Mouse (Mus musculus): ENCODE measurements around the gene Dkk3. TPM values are rescaled to one million over a fixed set of nuclear protein-coding genes. Genes with fewer than 3 reads are reported as not detected.
A peak's percentile ranks its signal among the peaks of the same experiment; 100 is the strongest.
"Not testable (repeated sequence)": the region's sequence is repeated elsewhere in the genome, so short reads cannot be mapped to it uniquely, and the experiment has no call there.

Gene Dkk3
- total RNA-seq, 2 experiments from 2014 or later: 283 to 293 TPM

- DNase-seq (ENCODE audit: low spot score in 2 of 2): peak in 1 of 2 experiments; percentile 45
These were observed 11.3 kb upstream of the Dkk3 start for GRCm38 (mm10) chr7:112169955-112170692.

GRCm38 (mm10) chr7:112165593-112165992 lies 6.7 kb upstream of the Dkk3 start:
- DNase-seq (ENCODE audit: low spot score in 2 of 2): no peak

- not testable (repeated sequence) for DNase-seq (ENCODE audit: low spot score in 2 of 2)
These were observed 6.2 kb upstream of the Dkk3 start for GRCm38 (mm10) chr7:112165032-112165431.

GRCm38 (mm10) chr7:112164430-112164829 lies 5.6 kb upstream of the Dkk3 start:
- DNase-seq (ENCODE audit: low spot score in 2 of 2): no peak

- no peak for DNase-seq (ENCODE audit: low spot score in 2 of 2)
These were observed 978 bp upstream of the Dkk3 start for GRCm38 (mm10) chr7:112159835-112160234.

- no peak for DNase-seq (ENCODE audit: low spot score in 2 of 2)
These were observed 528 bp downstream of the Dkk3 start for GRCm38 (mm10) chr7:112158316-112158741.

GRCm38 (mm10) chr7:112157584-112158315 lies 1.1 kb downstream of the Dkk3 start:
- no peak for DNase-seq (ENCODE audit: low spot score in 2 of 2)

- DNase-seq (ENCODE audit: low spot score in 2 of 2): no peak
These were observed 3.7 kb downstream of the Dkk3 start for GRCm38 (mm10) chr7:112155194-112155593.

GRCm38 (mm10) chr7:112154445-112154844 lies 4.4 kb downstream of the Dkk3 start:
- DNase-seq (ENCODE audit: low spot score in 2 of 2): no peak

GRCm38 (mm10) chr7:112149113-112149512 lies 9.7 kb downstream of the Dkk3 start:
- no peak for DNase-seq (ENCODE audit: low spot score in 2 of 2)

GRCm38 (mm10) chr7:112147979-112148378 lies 10.9 kb downstream of the Dkk3 start:
- DNase-seq (ENCODE audit: low spot score in 2 of 2): no peak

GRCm38 (mm10) chr7:112144646-112145179 lies 14.1 kb downstream of the Dkk3 start:
- DNase-seq (ENCODE audit: low spot score in 2 of 2): no peak

GRCm38 (mm10) chr7:112143978-112144377 lies 14.9 kb downstream of the Dkk3 start:
- no peak for DNase-seq (ENCODE audit: low spot score in 2 of 2)

- DNase-seq (ENCODE audit: low spot score in 2 of 2): no peak
These were observed 15.8 kb downstream of the Dkk3 start for GRCm38 (mm10) chr7:112143090-112143500.

- DNase-seq (ENCODE audit: low spot score in 2 of 2): no peak
These were observed 16.2 kb downstream of the Dkk3 start for GRCm38 (mm10) chr7:112142616-112143015.

GRCm38 (mm10) chr7:112140725-112141124 lies 18.1 kb downstream of the Dkk3 start:
- DNase-seq (ENCODE audit: low spot score in 2 of 2): no peak

- no peak for DNase-seq (ENCODE audit: low spot score in 2 of 2)
These were observed 20.1 kb downstream of the Dkk3 start for GRCm38 (mm10) chr7:112138509-112139405.

- DNase-seq (ENCODE audit: low spot score in 2 of 2): no peak
These were observed 20.7 kb downstream of the Dkk3 start for GRCm38 (mm10) chr7:112138168-112138508.

- DNase-seq (ENCODE audit: low spot score in 2 of 2): no peak
These were observed 22.3 kb downstream of the Dkk3 start for GRCm38 (mm10) chr7:112136537-112136936.

GRCm38 (mm10) chr7:112135161-112135560 lies 23.7 kb downstream of the Dkk3 start:
- no peak for DNase-seq (ENCODE audit: low spot score in 2 of 2)

- no peak for DNase-seq (ENCODE audit: low spot score in 2 of 2)
These were observed 25.6 kb downstream of the Dkk3 start for GRCm38 (mm10) chr7:112133277-112133676.
